Comparison of ENCODE assay signal across 13 mouse cellular contexts in the genomic region with DNA sequence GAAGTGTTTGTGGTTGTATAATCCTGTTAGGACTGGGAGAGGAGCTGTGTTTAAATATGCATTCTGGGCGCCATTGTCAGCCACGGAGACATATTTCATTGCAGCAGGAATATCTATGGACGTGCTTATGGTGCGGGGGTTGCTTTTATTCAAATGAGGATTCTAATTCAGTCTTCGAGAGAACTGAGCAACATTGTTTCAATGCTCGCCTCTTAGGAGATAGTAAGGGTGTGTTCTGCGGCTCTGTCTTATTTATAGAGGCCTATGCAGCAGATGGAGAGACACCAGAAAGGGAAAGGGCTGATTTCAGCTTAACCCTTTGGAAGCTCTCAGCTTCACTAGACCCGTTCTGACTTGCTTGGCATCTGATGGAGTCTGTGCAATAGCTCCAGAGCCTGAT. TPM values are rescaled to one million over a fixed set of nuclear protein-coding genes. Genes with fewer than 3 reads are reported as not detected.
DNase-seq lines count a peak whose midpoint lies in the region; ATAC-seq lines count a peak whose summit lies in the region.
"Had no signal": no experiment of that assay in that cellular context is flagged by ENCODE, and none has a peak within 500 bp of the region (broad histone marks: within the 10 kb centered on the region; RNA-seq: fewer than 3 reads in every experiment).

No protein-coding gene starts in this region.

- no peaks in the 10 kb centered on the region for H3K9me3 ChIP-seq in forebrain, embryonic 13.5 days (replicated peaks)
- H3K9me3 ChIP-seq in forebrain, embryonic 12.5 days = no peaks in the 10 kb centered on the region
- H3K9me3 ChIP-seq in hindbrain, embryonic 15.5 days = no peaks in the 10 kb centered on the region
- no peaks in the 10 kb centered on the region for H3K9me3 ChIP-seq in midbrain, embryonic 11.5 days (ENCODE audit: control insufficient read depth, low read length)
- H3K9me3 ChIP-seq: neural tube, embryonic 12.5 days had no signal

- H3K27ac ChIP-seq in forebrain, embryonic 13.5 days = peak overlapping the region; percentile 20
- H3K27ac ChIP-seq in forebrain, embryonic 12.5 days = no peak overlapping the region
- 0 out of 2 replicates have a peak overlapping the region, but pooled peaks have one; percentile 10 for H3K27ac ChIP-seq in hindbrain, embryonic 15.5 days (replicated peaks)
- no peak overlapping the region for H3K27ac ChIP-seq in midbrain, embryonic 11.5 days (ENCODE audit: low read depth, low read length)
- H3K27ac ChIP-seq: neural tube, embryonic 12.5 days had no signal

- H3K4me2 ChIP-seq in forebrain, embryonic 13.5 days = no peak overlapping the region
- no peak overlapping the region for H3K4me2 ChIP-seq in forebrain, embryonic 12.5 days
- no peak overlapping the region for H3K4me2 ChIP-seq in hindbrain, embryonic 15.5 days
- no peak overlapping the region for H3K4me2 ChIP-seq in midbrain, embryonic 11.5 days
- H3K4me2 ChIP-seq: neural tube, embryonic 12.5 days had no signal

- no peaks in the 10 kb centered on the region for H3K36me3 ChIP-seq in forebrain, embryonic 13.5 days (ENCODE audit: poor library complexity, severe bottlenecking)
- no peaks in the 10 kb centered on the region for H3K36me3 ChIP-seq in forebrain, embryonic 12.5 days (replicated peaks)
- no peaks in the 10 kb centered on the region for H3K36me3 ChIP-seq in hindbrain, embryonic 15.5 days
- H3K36me3 ChIP-seq in midbrain, embryonic 11.5 days (ENCODE audit: control insufficient read depth, insufficient read depth, low read length) = no peaks in the 10 kb centered on the region
- H3K36me3 ChIP-seq: neural tube, embryonic 12.5 days had no signal

- WGBS in forebrain, embryonic 13.5 days = 58% methylated on average over 8 of the region's 8 CpGs
- 74% methylated on average over 8 of the region's 8 CpGs for WGBS in forebrain, embryonic 12.5 days
- 40% methylated on average over 8 of the region's 8 CpGs for WGBS in hindbrain, embryonic 15.5 days
- 67% methylated on average over 8 of the region's 8 CpGs for WGBS in midbrain, embryonic 11.5 days

- H3K27me3 ChIP-seq in forebrain, embryonic 13.5 days = no peaks in the 10 kb centered on the region
- no peaks in the 10 kb centered on the region for H3K27me3 ChIP-seq in forebrain, embryonic 12.5 days
- no peaks in the 10 kb centered on the region for H3K27me3 ChIP-seq in hindbrain, embryonic 15.5 days
- no peaks in the 10 kb centered on the region for H3K27me3 ChIP-seq in midbrain, embryonic 11.5 days (ENCODE audit: control insufficient read depth, insufficient read depth, low read length)
- H3K27me3 ChIP-seq: neural tube, embryonic 12.5 days had no signal

- peak; percentile 88 for DNase-seq in brain, adult 2 months (ENCODE audit: low read depth, low spot score)
- DNase-seq in midbrain, embryonic 11.5 days (ENCODE audit: low spot score, missing footprints) = peak; percentile 76
- no peak for DNase-seq in gastrocnemius, postnatal 25 days
- DNase-seq in urinary bladder, adult 18-20 months (ENCODE audit: low spot score in 2 of 2) = no peak
- DNase-seq in adrenal gland, adult (ENCODE audit: inconsistent age in 2 of 2, low spot score in 1 of 2) = no peak
- DNase-seq: gastrocnemius, postnatal 36 days; thymus, postnatal 4 days had no signal

- H3K9ac ChIP-seq in forebrain, embryonic 13.5 days = no peak overlapping the region
- H3K9ac ChIP-seq in forebrain, embryonic 12.5 days = no peak overlapping the region
- H3K9ac ChIP-seq in hindbrain, embryonic 15.5 days = no peak overlapping the region
- no peak overlapping the region for H3K9ac ChIP-seq in midbrain, embryonic 11.5 days (ENCODE audit: low read length)
- H3K9ac ChIP-seq: neural tube, embryonic 12.5 days had no signal

- peaks cover 19% of the 10 kb centered on the region for H3K4me1 ChIP-seq in forebrain, embryonic 13.5 days
- H3K4me1 ChIP-seq in forebrain, embryonic 12.5 days = peaks cover 21% of the 10 kb centered on the region
- peaks cover 11% of the 10 kb centered on the region for H3K4me1 ChIP-seq in hindbrain, embryonic 15.5 days (replicated peaks)
- H3K4me1 ChIP-seq in midbrain, embryonic 11.5 days (ENCODE audit: control insufficient read depth, insufficient read depth, low read length) = peaks cover 10% of the 10 kb centered on the region

- ATAC-seq in forebrain, embryonic 13.5 days = no peak
- ATAC-seq in forebrain, embryonic 12.5 days (ENCODE audit: low FRiP score) = no peak
- ATAC-seq in hindbrain, embryonic 15.5 days (ENCODE audit: low FRiP score, low read depth) = no peak
- no peak for ATAC-seq in midbrain, embryonic 11.5 days (ENCODE audit: low FRiP score)

- no peak overlapping the region for H3K4me3 ChIP-seq in forebrain, embryonic 13.5 days
- H3K4me3 ChIP-seq in forebrain, embryonic 12.5 days (replicated peaks) = no peak overlapping the region
- H3K4me3 ChIP-seq in hindbrain, embryonic 15.5 days = no peak overlapping the region
- H3K4me3 ChIP-seq in midbrain, embryonic 11.5 days (ENCODE audit: low read depth, low read length) = no peak overlapping the region
- H3K4me3 ChIP-seq: neural tube, embryonic 12.5 days had no signal

RNA-seq across cellular contexts. Expression of a gene that starts 35.6 kb away (rescaled TPM):
- polyA plus RNA-seq in forebrain, embryonic 13.5 days (2015; fragmentation: Nextera tagmentation; extraction: Ambion mirVana) = 30.4 and 30.5 TPM in 2 replicates
- polyA plus RNA-seq in forebrain, embryonic 12.5 days (2016; fragmentation: Nextera tagmentation; extraction: Ambion mirVana) = 14.6 and 15.2 TPM in 2 replicates
- polyA plus RNA-seq in hindbrain, embryonic 15.5 days (2015; fragmentation: Nextera tagmentation; extraction: Ambion mirVana) = 56.8 and 61.9 TPM in 2 replicates
- polyA plus RNA-seq in midbrain, embryonic 11.5 days (2014; fragmentation: Nextera tagmentation; extraction: Ambion mirVana) = 19.5 and 21.2 TPM in 2 replicates
- total RNA-seq in gastrocnemius, postnatal 25 days (2021) = 1 to 10 TPM; 8.6 to 8.8 TPM
- total RNA-seq: hematopoietic stem cell, adult 5-6 weeks; liver, adult 2 months had no signal
- polyA plus RNA-seq: liver, adult 2 months had no signal

Comparison
In these comparisons a context has a peak if more than half of its experiments do, and no peak if none do; other contexts are left out.
1. H3K27ac ChIP-seq: peak in forebrain, embryonic 13.5 days (single experiment) and hindbrain, embryonic 15.5 days (single experiment); none in forebrain, embryonic 12.5 days (single experiment) and midbrain, embryonic 11.5 days (single experiment).
2. DNase-seq: peak in brain, adult 2 months (single experiment) and midbrain, embryonic 11.5 days (single experiment); none in gastrocnemius, postnatal 25 days (single experiment), urinary bladder, adult 18-20 months (0 of 2) and adrenal gland, adult (0 of 2).